Mouse (Mus musculus) CH12.LX (cell line): ENCODE measurements around the gene Ank2. TPM values are rescaled to one million over a fixed set of nuclear protein-coding genes. Genes with fewer than 3 reads are reported as not detected.

Source experiments
- DNase-seq: peaks from one replicate; pipeline ENCODE4 v3.0.0-alpha.2; 2013; ENCODE audit errors: extremely low read depth
- H3K27ac ChIP-seq: 2 replicates; pipeline ENCODE4 v1.5.1; 2012; ENCODE audit warnings: low read depth, mild to moderate bottlenecking, control low read depth, moderate library complexity; ENCODE audit not compliant: insufficient read depth
- H3K27me3 ChIP-seq: replicated peaks from 2 replicates; pipeline ENCODE3; 2012; ENCODE audit warnings: inconsistent platforms
- H3K36me3 ChIP-seq, 2 experiments: replicated peaks in 1 of 2; 2 replicates each; pipeline versions ENCODE3 to v1.6.1; 2012; ENCODE audit warnings: inconsistent platforms in 1 of 2, low read length in 1 of 2, mild to moderate bottlenecking in 1 of 2, mixed read lengths in 1 of 2, moderate library complexity in 1 of 2; ENCODE audit not compliant: control insufficient read depth in 1 of 2, insufficient read depth in 1 of 2
- H3K4me1 ChIP-seq, 2 experiments: 2 replicates each; pipeline ENCODE4 v1.6.1; 2012; ENCODE audit warnings: inconsistent platforms in 1 of 2, moderate library complexity in 1 of 2; ENCODE audit not compliant: insufficient read depth in 2 of 2, control insufficient read depth in 1 of 2
- H3K4me2 ChIP-seq: 2 replicates; pipeline ENCODE4 v1.6.1; 2012; ENCODE audit warnings: low read depth, mild to moderate bottlenecking, control low read depth; ENCODE audit not compliant: poor library complexity, insufficient read depth, severe bottlenecking
- H3K4me3 ChIP-seq, 3 experiments: fragments of 150-350 bp in 1 of 3; sonication (generic) in 1 of 3; replicated peaks in 1 of 3; 2 replicates each; pipeline versions ENCODE3 to v1.5.1; 2011 to 2012; ENCODE audit warnings: low read depth in 2 of 3, low read length in 2 of 3, mild to moderate bottlenecking in 2 of 3, moderate library complexity in 2 of 3, control low read depth in 1 of 3, improper control_type of control experiment in 1 of 3, inconsistent platforms in 1 of 3, mixed read lengths in 1 of 3; ENCODE audit not compliant: poor library complexity in 1 of 3
- H3K79me2 ChIP-seq: replicated peaks from 2 replicates; pipeline ENCODE4 v1.6.1; 2012; ENCODE audit warnings: mild to moderate bottlenecking, moderate library complexity; ENCODE audit not compliant: control insufficient read depth, poor library complexity, insufficient read depth, severe bottlenecking; ENCODE audit errors: extremely low read depth
- H3K9ac ChIP-seq: 2 replicates; pipeline ENCODE4 v1.6.1; 2012; ENCODE audit warnings: low read depth, mild to moderate bottlenecking, control low read depth, moderate library complexity; ENCODE audit not compliant: insufficient read depth
- H3K9me3 ChIP-seq: replicated peaks from 2 replicates; pipeline ENCODE3; 2012; ENCODE audit warnings: low read length, inconsistent platforms, mixed read lengths
- E2F4 ChIP-seq: IDR thresholded peaks from 2 replicates; pipeline ENCODE4 v1.6.1; 2011; ENCODE audit warnings: low read depth, low read length, improper control_type of control experiment; ENCODE audit not compliant: insufficient replicate concordance
- ETS1 ChIP-seq: conservative IDR thresholded peaks from 2 replicates; pipeline ENCODE4 v1.6.1; 2012; ENCODE audit warnings: low read depth, mild to moderate bottlenecking, inconsistent platforms, low read length, improper control_type of control experiment, moderate library complexity
- GABPA ChIP-seq: IDR thresholded peaks from 2 replicates; pipeline ENCODE4 v1.6.1; 2012; ENCODE audit warnings: low read depth, low read length, improper control_type of control experiment, inconsistent platforms; ENCODE audit not compliant: insufficient replicate concordance
- JUN ChIP-seq: IDR thresholded peaks from 2 replicates; pipeline ENCODE4 v1.6.1; 2011; ENCODE audit warnings: low read depth, mild to moderate bottlenecking, low read length, improper control_type of control experiment, moderate library complexity; ENCODE audit not compliant: insufficient read depth
- JUND ChIP-seq: conservative IDR thresholded peaks from 2 replicates; pipeline ENCODE4 v1.6.1; 2011; ENCODE audit warnings: low read depth, low read length, improper control_type of control experiment
- MAFK ChIP-seq: IDR thresholded peaks from 2 replicates; pipeline ENCODE4 v1.6.1; 2011; ENCODE audit warnings: low read length, improper control_type of control experiment; ENCODE audit not compliant: insufficient replicate concordance
- MAX ChIP-seq: IDR thresholded peaks from 2 replicates; pipeline ENCODE4 v1.6.1; 2011; ENCODE audit warnings: low read length, improper control_type of control experiment
- MAZ ChIP-seq: IDR thresholded peaks from 2 replicates; pipeline ENCODE4 v1.6.1; 2012; ENCODE audit warnings: low read depth, mild to moderate bottlenecking, inconsistent platforms, low read length, improper control_type of control experiment, moderate library complexity
- MXI1 ChIP-seq: IDR thresholded peaks from 2 replicates; pipeline ENCODE4 v1.6.1; 2011; ENCODE audit warnings: mild to moderate bottlenecking, low read depth, low read length, improper control_type of control experiment
- NELFE ChIP-seq: IDR thresholded peaks from 2 replicates; pipeline ENCODE4 v1.6.1; 2011; ENCODE audit warnings: low read depth, low read length, improper control_type of control experiment
- PAX5 ChIP-seq: IDR thresholded peaks from 2 replicates; pipeline ENCODE4 v1.6.1; 2012; ENCODE audit warnings: low read length, inconsistent platforms, mixed read lengths
- POLR2A ChIP-seq: IDR thresholded peaks from 2 replicates; pipeline ENCODE4 v1.6.1; 2011; ENCODE audit warnings: low read depth, mild to moderate bottlenecking, improper control_type of control experiment, low read length
- RAD21 ChIP-seq: IDR thresholded peaks from 2 replicates; pipeline ENCODE4 v1.6.1; 2011; ENCODE audit warnings: low read depth, mild to moderate bottlenecking, low read length, improper control_type of control experiment, moderate library complexity
- RCOR1 ChIP-seq: conservative IDR thresholded peaks from 2 replicates; pipeline ENCODE4 v1.6.1; 2012; ENCODE audit warnings: low read depth, mild to moderate bottlenecking, inconsistent platforms, low read length, improper control_type of control experiment
- SIN3A ChIP-seq: IDR thresholded peaks from 2 replicates; pipeline ENCODE4 v1.6.1; 2012; ENCODE audit warnings: low read length, improper control_type of control experiment, inconsistent platforms
- TBP ChIP-seq: conservative IDR thresholded peaks from 2 replicates; pipeline ENCODE4 v1.6.1; 2011; ENCODE audit warnings: low read depth, low read length, improper control_type of control experiment
- USF1 ChIP-seq: IDR thresholded peaks from 2 replicates; pipeline ENCODE4 v1.6.1; 2014; ENCODE audit warnings: low read depth, mild to moderate bottlenecking, inconsistent platforms, low read length, improper control_type of control experiment
- ZC3H11A ChIP-seq: IDR thresholded peaks from 2 replicates; pipeline ENCODE4 v1.6.1; 2012; ENCODE audit warnings: low read depth, mild to moderate bottlenecking, inconsistent platforms, low read length, improper control_type of control experiment
- ZKSCAN1 ChIP-seq: IDR thresholded peaks from 2 replicates; pipeline ENCODE4 v1.6.1; 2012; ENCODE audit warnings: low read depth, inconsistent platforms, low read length, improper control_type of control experiment, borderline replicate concordance
- ZNF384 ChIP-seq: IDR thresholded peaks from 2 replicates; pipeline ENCODE4 v1.6.1; 2012; ENCODE audit warnings: low read depth, low read length, improper control_type of control experiment, inconsistent platforms
- dilution Hi-C: fragments of 300-500 bp; cut with MboI; formaldehyde crosslinking; loops from 2 replicates; pipeline ENCODE4 v1.14.3; 2020; ENCODE audit warnings: low sequenced_read_pairs; ENCODE audit not compliant: extremely low pct_unique_long_range_greater_than_20kb, extremely low pct_ligation_motif_present
- in situ Hi-C: fragments of 300-500 bp; cut with MboI; formaldehyde crosslinking; loops from 3 replicates; pipeline ENCODE4 v1.14.3; 2019; ENCODE audit warnings: low sequenced_read_pairs, low pct_ligation_motif_present, low pct_unique_long_range_greater_than_20kb, mixed read lengths
- polyA plus RNA-seq: library from polyadenylated mRNA; unstranded; fragments of >175 nt; gene quantifications from 2 replicates; pipeline ENCODE4 v1.2.1, GENCODE M21; 2012; ENCODE audit warnings: low read depth; ENCODE audit not compliant: insufficient read length
- total RNA-seq, 2 experiments: library from RNA; depleted of rRNA; stranded (reverse); fragments of 300-350 nt in 1 of 2; fragments of >200 nt in 1 of 2; gene quantifications; 2 replicates each; pipeline ENCODE4 v1.2.3; 2012 to 2014

Ank2 gene
- total and polyA plus RNA-seq, 3 experiments = 3.9 to 20.9 (median 12.2) TPM

GRCm38 (mm10) chr3:127303957-127304553, 195.1 kb downstream of the Ank2 start:
- H3K27ac ChIP-seq = no peak overlapping the region
- H3K4me1 ChIP-seq = peaks cover 4 to 21% of the 10 kb centered on the region in 2 experiments
- dilution Hi-C loops = no loop called here
- H3K9me3 ChIP-seq = no peaks in the 10 kb centered on the region
- no peak for DNase-seq
- no peak overlapping the region for H3K9ac ChIP-seq
- H3K36me3 ChIP-seq = no peaks in the 10 kb centered on the region
- in situ Hi-C loops = no loop called here
- H3K4me2 ChIP-seq = no peak overlapping the region
- no peak overlapping the region for H3K4me3 ChIP-seq
- TF ChIP-seq JUND = no peak
- no peak for TF ChIP-seq E2F4
- no peak for TF ChIP-seq ZC3H11A
- TF ChIP-seq USF1 = no peak
- no peaks in the 10 kb centered on the region for H3K27me3 ChIP-seq
- H3K79me2 ChIP-seq = no peaks in the 10 kb centered on the region

- TF ChIP-seq NELFE = no peak
- TF ChIP-seq MXI1 = no peak
- TF ChIP-seq ETS1 = no peak
- no peak for TF ChIP-seq SIN3A
- no peak for TF ChIP-seq ZC3H11A
- no peak for TF ChIP-seq MAFK
- TF ChIP-seq RCOR1 = no peak
- no peak for TF ChIP-seq ZKSCAN1
- no peak for TF ChIP-seq POLR2A
- no peak for TF ChIP-seq PAX5
- TF ChIP-seq RAD21 = no peak
- no peak for TF ChIP-seq JUND
- no peak for TF ChIP-seq ZNF384
- no peak for TF ChIP-seq GABPA
- no peak for TF ChIP-seq TBP
- no peak for TF ChIP-seq MAZ
- TF ChIP-seq MAX = no peak
- no peak for TF ChIP-seq JUN
- H3K79me2 ChIP-seq = no peaks in the 10 kb centered on the region
- H3K27ac ChIP-seq = no peak overlapping the region
- dilution Hi-C loops = no loop called here
- no peak overlapping the region for H3K4me2 ChIP-seq
- H3K4me1 ChIP-seq = peaks cover 4 to 21% of the 10 kb centered on the region in 2 experiments
- H3K4me3 ChIP-seq = no peak overlapping the region
- no peaks in the 10 kb centered on the region for H3K27me3 ChIP-seq
- H3K36me3 ChIP-seq = no peaks in the 10 kb centered on the region
- no peaks in the 10 kb centered on the region for H3K9me3 ChIP-seq
- DNase-seq = no peak
- no peak overlapping the region for H3K9ac ChIP-seq
- in situ Hi-C loops = no loop called here
Measured at GRCm38 (mm10) chr3:127303041-127303440, 196.1 kb downstream of the Ank2 start.
